Mouse (Mus musculus): ENCODE results near the gene Ass1. TPM values are rescaled to one million over a fixed set of nuclear protein-coding genes. Genes with fewer than 3 reads are reported as not detected.
"Not testable (repeated sequence)": the region's sequence is repeated elsewhere in the genome, so short reads cannot be mapped to it uniquely, and the experiment has no call there.

Ass1 gene
- polyA plus RNA-seq, 1 experiment from 2014 or later: 72.8 TPM

- Histone ChIP-seq H3K4me2 (ENCODE audit: low read length) (no peak overlapping the region), H3K27me3 (replicated peaks; ENCODE audit: control insufficient read depth, insufficient read depth, low read length) (no peaks in the 10 kb centered on the region), H3K9ac (ENCODE audit: low read length) (no peak overlapping the region), H3K27ac (ENCODE audit: low read depth) (no peak overlapping the region), H3K36me3 (ENCODE audit: control insufficient read depth, insufficient read depth, low read length) (no peaks in the 10 kb centered on the region), H3K4me1 (replicated peaks; ENCODE audit: control insufficient read depth, insufficient read depth, low read length) (no peaks in the 10 kb centered on the region), H3K9me3 (ENCODE audit: control insufficient read depth, low read length) (0 out of 2 replicates have a peak, but pooled peaks cover 4% of the 10 kb centered on the region), H3K4me3 (ENCODE audit: low read depth, low read length) (no peak overlapping the region)
- ATAC-seq (replicated peaks; ENCODE audit: low FRiP score, low TSS enrichment, low read depth) (no peak), DNase-seq (ENCODE audit: low spot score) (no peak)
- WGBS: 75% methylated on average over 3 of the region's 3 CpGs
These were observed 80.5 kb downstream of the Ass1 start for GRCm38 (mm10) chr2:31550503-31550902.

- WGBS: 83% methylated on average over 2 of the region's 3 CpGs
- not testable (repeated sequence) for H3K4me3 ChIP-seq (ENCODE audit: low read depth, low read length); H3K36me3 ChIP-seq (ENCODE audit: control insufficient read depth, insufficient read depth, low read length); ATAC-seq (replicated peaks; ENCODE audit: low FRiP score, low TSS enrichment, low read depth); H3K9ac ChIP-seq (ENCODE audit: low read length); H3K4me2 ChIP-seq (ENCODE audit: low read length); H3K27ac ChIP-seq (ENCODE audit: low read depth); H3K9me3 ChIP-seq (ENCODE audit: control insufficient read depth, low read length); DNase-seq (ENCODE audit: low spot score); H3K4me1 ChIP-seq (replicated peaks; ENCODE audit: control insufficient read depth, insufficient read depth, low read length); H3K27me3 ChIP-seq (replicated peaks; ENCODE audit: control insufficient read depth, insufficient read depth, low read length)
These were observed 81.3 kb downstream of the Ass1 start for GRCm38 (mm10) chr2:31551351-31551750.

GRCm38 (mm10) chr2:31551971-31552370, 82.0 kb downstream of the Ass1 start:
- Histone ChIP-seq H3K27ac (ENCODE audit: low read depth) (no peak overlapping the region), H3K36me3 (ENCODE audit: control insufficient read depth, insufficient read depth, low read length) (no peaks in the 10 kb centered on the region), H3K4me1 (replicated peaks; ENCODE audit: control insufficient read depth, insufficient read depth, low read length) (no peaks in the 10 kb centered on the region), H3K4me2 (ENCODE audit: low read length) (no peak overlapping the region), H3K9me3 (ENCODE audit: control insufficient read depth, low read length) (0 out of 2 replicates have a peak, but pooled peaks cover 4% of the 10 kb centered on the region), H3K27me3 (replicated peaks; ENCODE audit: control insufficient read depth, insufficient read depth, low read length) (no peaks in the 10 kb centered on the region), H3K4me3 (ENCODE audit: low read depth, low read length) (no peak overlapping the region), H3K9ac (ENCODE audit: low read length) (no peak overlapping the region)
- no peak for ATAC-seq (replicated peaks; ENCODE audit: low FRiP score, low TSS enrichment, low read depth)
- no peak for DNase-seq (ENCODE audit: low spot score)
- WGBS: 89% methylated on average over 10 of the region's 10 CpGs

GRCm38 (mm10) chr2:31554619-31555018, 84.6 kb downstream of the Ass1 start:
- Histone ChIP-seq H3K9me3 (ENCODE audit: control insufficient read depth, low read length) (0 out of 2 replicates have a peak, but pooled peaks cover 4% of the 10 kb centered on the region), H3K4me2 (ENCODE audit: low read length) (no peak overlapping the region), H3K4me1 (replicated peaks; ENCODE audit: control insufficient read depth, insufficient read depth, low read length) (no peaks in the 10 kb centered on the region), H3K27ac (ENCODE audit: low read depth) (no peak overlapping the region), H3K4me3 (ENCODE audit: low read depth, low read length) (no peak overlapping the region), H3K27me3 (replicated peaks; ENCODE audit: control insufficient read depth, insufficient read depth, low read length) (no peaks in the 10 kb centered on the region), H3K36me3 (ENCODE audit: control insufficient read depth, insufficient read depth, low read length) (no peaks in the 10 kb centered on the region), H3K9ac (ENCODE audit: low read length) (no peak overlapping the region)
- 75% methylated on average over 5 of the region's 5 CpGs for WGBS
- DNase-seq (ENCODE audit: low spot score): no peak
- no peak for ATAC-seq (replicated peaks; ENCODE audit: low FRiP score, low TSS enrichment, low read depth)

Other genes starting within 250 kb of the Ass1 start
- 35.3 and 39.1 TPM in 2 replicates for gene Ncs1, start 224.4 kb upstream of the Ass1 start, polyA plus RNA-seq (2014; fragmentation: Nextera tagmentation; extraction: Ambion mirVana)
- gene Hmcn2, start 155.8 kb upstream of the Ass1 start, polyA plus RNA-seq (2014; fragmentation: Nextera tagmentation; extraction: Ambion mirVana): 10.0 and 10.3 TPM in 2 replicates
- gene Fubp3, start 102.4 kb downstream of the Ass1 start, polyA plus RNA-seq (2014; fragmentation: Nextera tagmentation; extraction: Ambion mirVana): 79.6 and 82.4 TPM in 2 replicates
- gene Prdm12, start 169.8 kb downstream of the Ass1 start, polyA plus RNA-seq (2014; fragmentation: Nextera tagmentation; extraction: Ambion mirVana): not detected in 2 replicates
- gene Exosc2, start 200.5 kb downstream of the Ass1 start, polyA plus RNA-seq (2014; fragmentation: Nextera tagmentation; extraction: Ambion mirVana): 65.4 and 70.7 TPM in 2 replicates
- 48.1 and 49.8 TPM in 2 replicates for gene Abl1, start 218.2 kb downstream of the Ass1 start, polyA plus RNA-seq (2014; fragmentation: Nextera tagmentation; extraction: Ambion mirVana)

All from intestine, embryonic 14.5 days (tissue).